Mouse (Mus musculus): Measurements from ENCODE around the gene Apoc2. TPM values are rescaled to one million over a fixed set of nuclear protein-coding genes. Genes with fewer than 3 reads are reported as not detected.

The Apoc2 gene
- polyA plus RNA-seq, 1 experiment, result 1.2 TPM

DNA sequence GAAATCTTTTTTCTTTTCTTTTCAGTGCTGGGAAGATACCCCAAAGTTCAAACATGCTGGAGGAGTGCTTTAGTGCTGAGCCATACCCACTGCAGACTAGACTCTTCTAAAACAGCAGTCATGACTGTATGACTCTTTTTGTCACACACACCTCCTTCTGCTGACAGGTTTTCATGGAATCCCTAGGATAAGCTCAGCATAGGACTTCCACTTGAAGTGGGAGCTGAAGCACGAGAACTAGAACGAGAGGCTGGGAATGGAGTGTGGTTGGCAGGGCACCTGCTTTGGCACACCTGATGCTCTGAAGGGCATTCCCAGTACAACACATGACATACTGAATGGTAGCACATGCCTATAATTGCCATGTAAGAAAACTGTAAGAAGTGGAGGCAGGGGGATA is 25.1 kb downstream of the Apoc2 start:
- Histone ChIP-seq H3K4me1 (ENCODE audit: control insufficient read depth, insufficient read depth, insufficient read length) (no peaks in the 10 kb centered on the region), H3K27me3 (ENCODE audit: control insufficient read depth, insufficient read depth, low read length) (no peaks in the 10 kb centered on the region), H3K27ac (ENCODE audit: insufficient read depth, low read length) (no peak overlapping the region), H3K36me3 (ENCODE audit: control insufficient read depth, insufficient read depth, low read length) (peaks cover 22% of the 10 kb centered on the region; the same call in 1 of the 2 replicates), H3K4me3 (ENCODE audit: extremely low read depth, insufficient read depth, insufficient read length) (no peak overlapping the region)
- WGBS, result 96% methylated on average over 2 of the region's 2 CpGs
- TF ChIP-seq POLR2A (IDR thresholded peaks at IDR 0.05; ENCODE audit: low read depth, low read length) (no peak), CTCF (IDR thresholded peaks at IDR 0.05; ENCODE audit: extremely low read depth, insufficient read depth, insufficient read length, insufficient replicate concordance) (no peak)
- DNase-seq (ENCODE audit: low read depth in 1 of 2, low spot score in 2 of 2), result no peak

DNA sequence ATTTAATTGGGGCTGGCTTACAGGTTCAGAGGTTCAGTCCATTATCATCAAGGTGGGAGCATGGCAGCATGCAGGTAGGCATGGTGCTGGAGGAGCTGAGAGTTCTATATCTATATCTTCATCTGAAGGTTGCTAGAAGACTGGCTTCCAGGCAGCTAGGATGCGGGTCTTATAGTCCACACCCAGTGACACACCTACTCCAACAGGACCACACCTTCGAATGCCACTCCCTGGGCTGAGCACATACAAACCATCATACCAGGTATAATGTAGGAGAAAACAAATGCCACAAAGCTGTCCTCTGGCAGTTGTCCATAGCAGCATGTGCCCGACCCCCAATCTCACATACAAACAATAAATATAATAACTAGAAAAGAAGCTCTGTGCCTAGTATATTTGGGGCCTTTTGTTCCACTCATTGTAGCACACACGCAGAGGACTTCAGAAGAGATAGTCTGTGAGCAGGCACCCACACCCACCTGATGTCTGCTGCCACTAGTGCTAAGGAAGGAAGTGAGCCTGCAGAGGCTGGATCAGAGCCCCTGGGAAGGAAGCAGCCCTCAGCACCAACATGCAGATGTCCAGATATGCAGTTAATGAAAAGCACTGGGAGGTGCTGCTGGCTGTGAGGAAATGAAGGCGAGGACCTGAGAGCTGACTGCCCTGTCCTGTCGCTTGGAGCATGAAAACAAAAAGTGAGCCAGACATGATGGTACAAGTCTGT is 26.5 kb downstream of the Apoc2 start:
- WGBS, result 56% methylated on average over 6 of the region's 6 CpGs
- no peak overlapping the region for H3K27ac ChIP-seq (ENCODE audit: insufficient read depth, low read length)
- no peak for DNase-seq (ENCODE audit: low read depth in 1 of 2, low spot score in 2 of 2)

DNA sequence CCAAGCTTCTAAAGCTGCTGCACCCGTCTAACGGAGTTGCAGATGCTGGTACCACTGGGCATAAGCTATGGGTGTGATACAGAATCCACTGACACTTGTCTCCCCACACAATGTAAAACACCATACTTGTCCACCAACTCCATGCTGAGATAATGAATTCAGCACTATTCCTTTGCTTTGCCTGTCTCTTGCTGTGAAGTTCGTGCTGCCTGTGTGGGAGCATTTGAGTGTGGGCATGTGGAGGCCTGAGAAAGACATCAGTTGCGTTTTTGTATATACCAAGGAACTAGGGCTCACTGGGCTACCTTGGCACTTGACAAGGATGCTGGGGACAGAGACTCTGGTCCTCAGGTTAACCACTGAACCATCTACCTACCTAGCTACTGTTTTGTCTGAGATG is 36.5 kb downstream of the Apoc2 start:
- WGBS, result 96% methylated on average over 4 of the region's 4 CpGs
- no peaks in the 10 kb centered on the region for H3K4me1 ChIP-seq (ENCODE audit: control insufficient read depth, insufficient read depth, insufficient read length)
- H3K4me3 ChIP-seq (ENCODE audit: extremely low read depth, insufficient read depth, insufficient read length), result no peak overlapping the region
- peaks cover 51% of the 10 kb centered on the region for H3K36me3 ChIP-seq (ENCODE audit: control insufficient read depth, insufficient read depth, low read length)
- H3K27ac ChIP-seq (ENCODE audit: insufficient read depth, low read length), result no peak overlapping the region
- H3K27me3 ChIP-seq (ENCODE audit: control insufficient read depth, insufficient read depth, low read length), result no peaks in the 10 kb centered on the region
- no peak for TF ChIP-seq CTCF (IDR thresholded peaks at IDR 0.05; ENCODE audit: extremely low read depth, insufficient read depth, insufficient read length, insufficient replicate concordance)
- TF ChIP-seq POLR2A (IDR thresholded peaks at IDR 0.05; ENCODE audit: low read depth, low read length), result no peak
- DNase-seq (ENCODE audit: low read depth in 1 of 2, low spot score in 2 of 2), result no peak

More for the DNA sequence above, 26.5 kb downstream of the Apoc2 start:
- Histone ChIP-seq H3K4me1 (ENCODE audit: control insufficient read depth, insufficient read depth, insufficient read length) (no peaks in the 10 kb centered on the region), H3K4me3 (ENCODE audit: extremely low read depth, insufficient read depth, insufficient read length) (no peak overlapping the region), H3K36me3 (ENCODE audit: control insufficient read depth, insufficient read depth, low read length) (peaks cover 26% of the 10 kb centered on the region), H3K27me3 (ENCODE audit: control insufficient read depth, insufficient read depth, low read length) (no peaks in the 10 kb centered on the region)
- no peak for TF ChIP-seq CTCF (IDR thresholded peaks at IDR 0.05; ENCODE audit: extremely low read depth, insufficient read depth, insufficient read length, insufficient replicate concordance)
- TF ChIP-seq POLR2A (IDR thresholded peaks at IDR 0.05; ENCODE audit: low read depth, low read length), result no peak

DNA sequence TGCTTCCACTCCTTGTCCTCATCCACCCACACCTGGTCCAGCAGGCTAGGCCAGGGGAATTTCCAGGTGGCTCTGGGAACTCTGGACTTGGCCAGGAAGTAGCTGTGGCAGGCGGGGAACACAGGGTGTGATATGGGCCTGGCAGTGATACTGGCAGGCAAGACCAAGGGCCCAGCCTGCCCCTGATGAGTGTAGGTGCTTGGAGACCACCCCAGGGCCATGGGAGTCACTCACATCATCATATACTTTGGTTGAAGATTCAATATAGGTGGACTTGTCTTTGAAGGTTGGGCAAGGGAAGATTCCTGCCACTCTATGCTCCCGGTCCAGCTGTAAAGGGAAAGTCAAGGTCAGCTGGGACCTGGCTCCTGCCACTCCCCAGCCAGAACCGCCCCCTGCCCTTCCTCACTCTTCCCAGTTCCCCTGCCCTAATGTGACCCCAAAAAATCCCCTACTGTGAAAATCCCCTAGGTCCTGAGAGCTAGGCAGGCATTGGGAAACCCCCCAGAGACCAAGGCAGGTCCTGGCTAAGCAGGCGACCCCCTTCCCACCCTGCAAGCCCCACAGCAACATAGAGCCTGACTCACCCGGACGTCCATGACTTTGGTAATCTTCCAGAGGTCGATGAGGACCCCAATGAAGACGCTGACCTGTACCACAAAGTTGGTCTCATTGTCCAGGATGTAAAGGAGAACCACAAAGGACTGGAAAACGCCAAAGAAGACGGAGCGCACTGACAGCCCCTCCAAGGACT is 42.5 kb downstream of the Apoc2 start:
- no peaks in the 10 kb centered on the region for H3K27me3 ChIP-seq (ENCODE audit: control insufficient read depth, insufficient read depth, low read length)
- WGBS, result 83% methylated on average over 11 of the region's 11 CpGs
- no peak overlapping the region for H3K4me3 ChIP-seq (ENCODE audit: extremely low read depth, insufficient read depth, insufficient read length)
- no peak for DNase-seq (ENCODE audit: low read depth in 1 of 2, low spot score in 2 of 2)
- TF ChIP-seq POLR2A (IDR thresholded peaks at IDR 0.05; ENCODE audit: low read depth, low read length) (no peak), CTCF (IDR thresholded peaks at IDR 0.05; ENCODE audit: extremely low read depth, insufficient read depth, insufficient read length, insufficient replicate concordance) (no peak)
- peak overlapping the region; percentile 56 for H3K27ac ChIP-seq (ENCODE audit: insufficient read depth, low read length)
- peaks cover 46% of the 10 kb centered on the region for H3K36me3 ChIP-seq (ENCODE audit: control insufficient read depth, insufficient read depth, low read length)
- no peaks in the 10 kb centered on the region for H3K4me1 ChIP-seq (ENCODE audit: control insufficient read depth, insufficient read depth, insufficient read length)

DNA sequence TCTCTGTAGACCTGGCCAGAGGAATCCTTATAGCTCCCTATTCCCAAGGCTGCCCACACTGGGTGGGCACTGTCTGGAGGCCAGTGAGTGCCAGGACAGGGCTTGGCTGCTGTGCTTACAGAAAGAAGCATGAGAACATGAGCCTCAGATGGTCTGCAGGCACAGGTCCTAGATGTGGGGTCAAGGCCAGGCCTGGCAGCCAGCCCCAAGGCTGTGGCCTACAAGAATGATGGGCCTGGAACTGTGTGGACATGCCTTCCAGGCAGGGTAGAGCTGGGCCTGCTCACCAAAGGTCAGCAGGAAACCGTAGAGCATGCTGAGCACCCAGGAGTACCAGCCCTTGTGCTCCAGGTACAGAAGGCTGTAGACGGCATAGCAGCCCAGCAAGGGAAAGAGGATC is 43.1 kb downstream of the Apoc2 start:
- Histone ChIP-seq H3K4me3 (ENCODE audit: extremely low read depth, insufficient read depth, insufficient read length) (no peak overlapping the region), H3K4me1 (ENCODE audit: control insufficient read depth, insufficient read depth, insufficient read length) (no peaks in the 10 kb centered on the region; the same call in 1 of the 2 replicates), H3K36me3 (ENCODE audit: control insufficient read depth, insufficient read depth, low read length) (peaks cover 46% of the 10 kb centered on the region), H3K27ac (ENCODE audit: insufficient read depth, low read length) (peak overlapping the region; percentile 56), H3K27me3 (ENCODE audit: control insufficient read depth, insufficient read depth, low read length) (no peaks in the 10 kb centered on the region)
- WGBS, result 88% methylated on average over 2 of the region's 2 CpGs
- no peak for TF ChIP-seq CTCF (IDR thresholded peaks at IDR 0.05; ENCODE audit: extremely low read depth, insufficient read depth, insufficient read length, insufficient replicate concordance)
- TF ChIP-seq POLR2A (IDR thresholded peaks at IDR 0.05; ENCODE audit: low read depth, low read length), result no peak
- no peak for DNase-seq (ENCODE audit: low read depth in 1 of 2, low spot score in 2 of 2)

DNA sequence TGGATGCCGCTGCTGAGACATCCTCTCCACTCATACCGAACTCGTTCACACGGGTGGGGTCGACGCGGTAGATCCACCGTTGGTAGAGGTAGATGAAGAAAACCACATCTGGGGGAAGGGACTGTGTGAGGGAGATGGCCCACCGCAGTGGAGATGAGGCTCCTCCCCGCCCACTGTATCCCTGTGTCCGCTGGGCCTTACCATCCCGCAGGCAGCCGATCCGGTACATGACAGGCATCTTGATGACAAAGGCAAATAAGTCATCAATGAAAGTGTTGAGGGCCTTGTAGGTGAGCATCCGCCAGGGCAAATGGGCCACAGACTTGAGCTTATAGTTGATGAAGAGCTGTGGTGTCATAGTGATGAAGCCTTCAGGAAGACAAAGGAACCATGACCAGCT is 43.9 kb downstream of the Apoc2 start:
- no peak for TF ChIP-seq POLR2A (IDR thresholded peaks at IDR 0.05; ENCODE audit: low read depth, low read length)
- no peak for TF ChIP-seq CTCF (IDR thresholded peaks at IDR 0.05; ENCODE audit: extremely low read depth, insufficient read depth, insufficient read length, insufficient replicate concordance)
- Histone ChIP-seq H3K4me1 (ENCODE audit: control insufficient read depth, insufficient read depth, insufficient read length) (no peaks in the 10 kb centered on the region; the same call in 1 of the 2 replicates), H3K4me3 (ENCODE audit: extremely low read depth, insufficient read depth, insufficient read length) (no peak overlapping the region), H3K27me3 (ENCODE audit: control insufficient read depth, insufficient read depth, low read length) (no peaks in the 10 kb centered on the region), H3K27ac (ENCODE audit: insufficient read depth, low read length) (no peak overlapping the region), H3K36me3 (ENCODE audit: control insufficient read depth, insufficient read depth, low read length) (peaks cover 46% of the 10 kb centered on the region)
- DNase-seq (ENCODE audit: low read depth in 1 of 2, low spot score in 2 of 2), result no peak
- 87% methylated on average over 15 of the region's 15 CpGs for WGBS

Data from spleen, adult 2 months (tissue).